Mouse (Mus musculus) small intestine, adult 2 months (tissue): ENCODE results near the gene Itga3.

ENCODE experiments used
- CTCF ChIP-seq: fragments of 200-500 bp; IDR thresholded peaks from 2 replicates; pipeline ENCODE4 v1.5.1; 2012; ENCODE audit warnings: low read depth, mild to moderate bottlenecking, control low read depth, inconsistent platforms, low read length, moderate library complexity, mixed read lengths; ENCODE audit not compliant: insufficient replicate concordance, insufficient read length; ENCODE audit errors: extremely low read depth
- POLR2A ChIP-seq: fragments of 200-500 bp; IDR thresholded peaks from 2 replicates; pipeline ENCODE4 v1.6.1; 2012; ENCODE audit warnings: low read depth, mild to moderate bottlenecking, control low read depth, inconsistent platforms, low read length, moderate library complexity

- no peak for TF ChIP-seq CTCF
- TF ChIP-seq POLR2A = no peak
Measured at GRCm38 (mm10) chr11:94996101-94996500, 80.5 kb downstream of the Itga3 start.
